Mouse (Mus musculus): ENCODE results near the gene Figla.

Gene Figla

DNA sequence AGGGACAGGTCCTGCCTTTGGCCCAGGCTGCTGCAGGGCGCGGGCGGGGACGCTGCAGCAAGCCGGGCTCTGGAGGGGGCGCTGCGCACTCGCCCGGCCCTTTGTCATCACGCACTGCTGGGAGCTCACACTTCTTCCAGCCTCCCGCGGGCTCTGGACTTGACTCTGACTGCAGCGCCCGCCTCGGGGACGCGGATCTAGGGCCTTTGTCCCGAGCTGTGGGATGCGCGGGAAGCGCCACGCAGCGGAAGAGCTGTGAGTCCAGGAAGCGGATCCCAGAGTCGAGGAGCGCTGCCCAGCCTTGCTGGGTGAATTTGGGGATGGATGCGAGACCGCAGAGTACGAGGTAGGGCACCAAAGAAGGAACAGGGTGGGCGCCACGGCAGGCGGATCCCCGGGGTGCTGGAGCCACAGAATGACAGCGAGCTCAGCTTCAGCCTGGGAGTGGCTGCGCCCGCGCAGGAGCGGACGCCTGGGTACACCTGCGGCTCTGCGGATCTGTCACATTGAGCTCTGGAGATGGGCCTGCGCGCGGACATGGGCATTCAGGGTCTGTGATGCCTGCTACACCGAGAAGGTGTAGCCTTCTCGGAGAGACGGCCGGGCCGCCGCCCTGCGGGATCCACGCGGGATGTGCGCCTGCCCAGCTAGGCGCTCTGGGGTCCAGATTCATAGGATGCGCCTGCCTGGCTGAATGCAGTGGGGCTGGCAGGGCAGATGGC lies 12.8 kb downstream of the Figla start, which contains the start of gene Add2:
Gene Add2 (plus strand): TSS at position 81 of the 722 bp plus-strand sequence.
- no peak for DNase-seq (ENCODE audit: low read depth, low spot score)

DNA sequence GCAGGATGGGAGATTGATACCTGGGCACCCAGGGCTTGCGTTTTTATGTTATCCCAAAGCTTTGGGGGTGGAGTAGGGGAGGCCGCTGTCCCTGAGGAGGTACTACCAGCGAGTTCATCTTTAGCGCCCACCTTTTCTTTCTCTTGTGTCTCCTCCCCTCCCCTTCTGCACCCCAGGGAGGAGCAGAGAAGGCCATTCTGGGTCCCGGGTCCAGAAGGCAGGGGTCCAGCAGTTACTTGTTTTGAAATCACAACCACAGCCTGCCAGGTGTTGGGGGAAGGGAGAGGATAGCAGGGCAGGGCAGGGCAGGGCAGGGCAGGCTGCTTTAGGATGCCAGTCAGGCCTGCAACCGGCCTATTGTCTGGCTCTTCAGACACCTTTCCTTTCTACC lies 13.3 kb downstream of the Figla start:
- no peak for DNase-seq (ENCODE audit: low read depth, low spot score)

DNA sequence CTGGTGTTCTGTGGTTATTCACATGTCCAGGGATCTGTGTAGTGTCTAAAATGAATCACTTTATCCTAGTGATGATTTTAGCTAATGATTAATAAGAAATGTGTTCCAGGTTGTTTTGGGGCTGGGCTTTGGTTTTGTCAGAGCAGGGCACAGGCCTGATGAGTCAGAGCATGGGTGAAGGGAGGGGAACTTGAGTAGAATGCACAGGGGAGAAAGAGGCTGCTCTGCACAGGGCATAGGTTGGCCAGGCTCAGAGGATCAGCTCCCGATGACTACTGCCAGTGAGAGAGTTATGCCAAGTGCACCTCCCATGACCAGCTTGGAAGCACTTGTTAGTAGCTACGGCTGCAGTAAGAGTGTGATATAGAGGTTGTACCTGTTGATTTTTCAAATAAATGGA lies 15.6 kb downstream of the Figla start:
- no peak for DNase-seq (ENCODE audit: low read depth, low spot score)

DNA sequence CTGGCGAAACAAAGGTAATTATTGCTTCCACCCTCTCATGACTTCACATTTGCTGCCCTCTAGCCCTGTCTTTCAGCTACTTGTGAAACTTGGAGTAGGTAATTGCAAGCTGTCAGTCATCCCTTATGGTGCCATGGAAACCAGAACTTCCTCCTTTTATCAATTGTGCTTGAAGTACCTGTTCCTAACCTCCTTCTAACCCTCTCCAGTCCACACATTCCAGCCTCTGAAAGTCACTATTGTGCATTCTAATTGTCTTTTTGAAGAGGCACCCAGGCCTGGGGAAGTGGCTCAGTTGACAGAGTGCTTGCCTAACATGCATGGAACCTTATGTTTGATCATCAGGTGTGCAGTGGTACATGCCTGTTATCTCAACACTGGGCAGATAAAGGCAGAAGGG lies 17.7 kb downstream of the Figla start:
- DNase-seq (ENCODE audit: low read depth, low spot score) = no peak

DNA sequence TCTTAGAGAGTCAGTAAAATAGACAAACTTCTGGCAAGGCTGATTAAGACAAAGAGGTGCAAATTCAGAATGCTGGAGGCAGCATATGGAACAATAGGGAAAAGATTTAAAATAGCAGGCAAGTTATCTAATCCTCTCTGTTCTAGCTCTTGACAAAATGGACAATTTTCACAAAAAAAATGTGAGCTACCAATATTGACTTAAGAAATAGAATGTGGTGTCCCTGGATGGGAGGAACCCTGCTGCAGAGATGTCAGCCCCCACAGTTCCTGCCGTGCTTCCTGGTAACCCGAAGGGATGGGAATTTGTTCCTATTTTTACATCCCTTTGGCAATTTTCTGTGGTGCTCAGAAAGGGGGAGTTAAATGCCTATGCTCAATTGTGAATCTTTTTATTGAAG lies 22.9 kb downstream of the Figla start:
- no peak for DNase-seq (ENCODE audit: low read depth, low spot score)

DNA sequence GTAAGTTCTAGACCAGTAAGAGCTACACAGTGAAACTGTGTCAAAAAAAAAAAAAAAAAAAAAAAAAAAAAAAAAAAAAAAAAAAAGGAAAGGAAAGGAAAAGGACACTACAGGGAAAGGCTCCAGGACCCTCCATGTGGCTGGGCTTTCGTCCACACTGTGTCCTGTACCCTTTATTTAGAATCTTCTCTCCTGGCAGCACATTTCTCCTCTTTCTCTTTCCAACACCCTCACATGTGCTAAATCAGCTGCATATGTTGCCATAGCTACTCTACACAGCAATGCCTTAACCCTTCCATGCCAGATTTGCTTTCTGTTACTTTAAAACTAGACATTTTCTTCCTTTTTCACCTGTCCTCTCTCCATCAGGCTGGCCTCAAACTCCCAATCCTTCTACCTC lies 24.2 kb downstream of the Figla start:
- no peak for DNase-seq (ENCODE audit: low read depth, low spot score)

DNA sequence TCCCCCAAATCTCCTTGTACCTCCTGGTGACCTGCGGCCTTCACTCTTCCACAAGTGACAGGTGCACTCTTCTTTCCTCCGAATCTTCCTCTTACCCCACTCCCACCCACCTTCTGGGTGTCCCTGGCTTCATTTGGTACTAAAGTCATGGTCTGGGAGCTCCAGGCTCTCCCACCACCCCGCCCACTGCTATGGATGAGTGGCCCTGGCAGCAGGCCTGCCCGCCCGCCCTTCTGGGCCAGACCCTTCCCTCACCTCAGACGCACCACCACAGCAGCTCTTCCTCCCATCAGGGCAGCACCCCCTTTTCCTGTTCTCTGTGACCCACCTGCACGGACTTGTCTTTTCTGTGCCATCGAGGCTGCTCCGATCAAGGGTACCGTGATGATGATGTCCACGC lies 31.5 kb downstream of the Figla start:
- DNase-seq (ENCODE audit: low read depth, low spot score) = no peak

DNA sequence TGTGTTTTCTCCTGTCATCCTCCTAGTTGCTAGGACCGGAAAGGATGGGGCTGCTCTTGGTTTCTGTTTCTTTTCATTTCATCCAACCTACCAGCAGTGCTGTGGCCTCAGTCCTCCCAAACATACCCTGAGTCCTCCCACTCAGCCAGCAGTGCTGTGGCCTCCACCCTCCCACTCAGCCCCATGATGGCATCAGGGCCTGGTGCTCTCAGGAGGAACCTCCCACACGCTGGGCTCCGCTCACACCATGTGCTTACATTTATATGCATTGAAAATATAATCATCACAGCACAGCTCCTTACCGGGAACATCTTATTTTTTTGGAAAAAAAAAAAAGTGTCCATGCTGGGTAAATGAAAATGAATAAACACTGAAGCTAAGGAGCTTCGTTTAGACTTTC lies 32.5 kb downstream of the Figla start:
- DNase-seq (ENCODE audit: low read depth, low spot score) = no peak

DNA sequence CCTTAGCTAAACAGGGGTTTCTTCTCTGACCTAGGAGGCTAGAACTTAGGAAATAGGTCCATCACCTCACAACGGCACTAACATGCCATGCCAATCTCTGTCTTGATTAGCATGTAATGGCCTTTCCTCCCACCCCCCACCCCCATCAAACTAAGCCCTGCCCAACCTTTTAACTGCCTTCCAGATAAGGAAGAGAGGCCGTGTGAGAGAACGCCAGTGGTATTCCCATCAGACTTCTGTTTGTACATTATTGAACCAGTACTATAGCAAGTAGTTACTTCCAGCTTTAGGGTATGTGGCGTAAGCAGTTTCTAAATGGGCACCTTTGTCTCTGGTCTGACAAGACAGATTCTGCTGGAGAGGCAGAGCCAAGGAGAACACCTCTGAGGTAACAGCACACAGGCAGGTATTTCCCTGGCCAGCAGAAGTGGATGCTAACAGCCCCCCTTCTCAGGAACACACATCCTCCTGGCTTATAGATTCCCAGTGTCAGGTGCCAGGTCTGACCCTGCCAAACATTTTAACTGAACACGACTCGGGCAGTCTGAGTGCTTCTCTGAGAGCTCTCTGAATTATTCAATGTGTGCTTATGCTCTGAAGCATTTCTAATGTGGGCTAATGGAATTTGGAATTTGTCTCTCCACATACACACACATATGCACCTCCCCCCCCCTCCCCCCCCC lies 34.8 kb downstream of the Figla start:
- no peak for DNase-seq (ENCODE audit: low read depth, low spot score)

DNA sequence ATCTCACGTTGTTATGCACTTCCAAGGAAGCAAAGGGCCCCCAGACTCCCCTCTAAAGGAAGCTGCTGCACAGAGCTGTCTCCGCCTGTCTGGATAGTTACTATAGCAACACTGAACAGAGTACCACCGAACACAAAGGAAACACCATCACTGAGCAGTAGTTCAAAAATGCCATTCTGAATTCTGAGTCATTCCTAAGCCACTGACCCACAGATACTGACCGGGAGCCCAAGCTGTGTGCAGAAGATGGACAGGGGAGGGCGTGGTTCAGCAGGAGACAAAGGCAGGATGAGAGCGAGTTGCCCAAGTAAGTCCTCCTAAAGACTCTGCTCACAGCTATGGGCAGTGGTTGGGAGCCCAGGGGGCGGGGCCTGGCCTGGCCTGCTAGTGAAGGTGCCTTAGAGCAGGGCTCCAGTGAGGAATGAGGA lies 36.1 kb downstream of the Figla start:
- no peak for DNase-seq (ENCODE audit: low read depth, low spot score)

DNA sequence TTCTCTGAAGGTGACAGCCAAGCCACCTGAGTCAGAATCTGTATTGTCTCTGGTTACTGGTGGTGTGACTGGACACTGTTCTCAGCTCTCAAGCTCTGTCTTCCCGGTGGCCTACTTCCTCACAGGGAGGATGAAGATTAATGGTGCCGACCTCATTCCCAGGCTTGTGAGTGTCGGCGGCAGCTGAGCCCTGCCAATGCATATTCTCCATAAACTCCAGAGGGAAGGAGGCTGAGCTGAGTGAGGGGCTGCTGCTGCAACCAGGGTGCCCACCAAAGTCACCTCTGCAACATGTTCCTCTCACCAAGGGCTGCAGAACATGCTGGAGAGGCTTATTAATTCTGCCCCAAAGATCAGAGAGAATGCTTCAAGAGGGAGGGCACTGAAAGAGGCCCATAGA lies 36.6 kb downstream of the Figla start:
- no peak for DNase-seq (ENCODE audit: low read depth, low spot score)

DNA sequence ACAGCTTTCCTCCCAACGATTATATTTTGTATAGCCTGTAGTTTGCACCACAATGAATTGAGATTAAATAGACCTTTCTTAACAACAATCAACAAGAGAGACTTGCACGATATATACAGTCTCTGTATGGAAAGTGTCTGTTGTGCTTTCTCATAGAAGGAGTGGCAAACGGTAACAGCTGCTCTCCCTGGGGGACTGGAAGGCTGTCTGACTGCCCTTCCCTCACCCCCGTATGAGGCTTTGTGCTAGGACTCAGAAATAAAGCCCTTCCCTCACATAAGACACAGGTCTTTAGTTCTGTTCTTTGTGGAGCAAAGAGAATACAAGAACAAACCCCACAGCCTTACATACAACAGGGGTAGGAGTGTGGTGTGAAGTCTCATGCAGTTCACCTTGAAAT lies 37.1 kb downstream of the Figla start:
- DNase-seq (ENCODE audit: low read depth, low spot score) = no peak

DNA sequence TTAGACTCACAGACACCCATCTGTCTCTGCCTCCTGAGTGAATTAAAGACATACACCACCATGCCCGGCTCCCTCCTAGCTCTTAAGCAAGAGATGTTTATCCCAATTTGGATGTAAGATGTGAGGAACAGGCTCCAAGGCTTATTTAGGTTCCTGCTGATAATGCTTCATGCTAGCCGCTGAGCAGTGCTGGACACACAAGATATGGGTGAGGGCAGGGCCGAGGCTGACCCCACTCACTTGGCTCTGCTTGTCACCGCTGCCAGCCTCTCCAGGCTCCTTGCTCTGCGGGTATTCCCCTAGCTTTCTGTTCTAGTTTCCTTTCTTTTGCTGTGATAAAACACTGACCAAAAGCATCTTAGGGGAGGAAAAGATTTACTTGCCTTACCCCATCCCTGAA lies 37.6 kb downstream of the Figla start:
- DNase-seq (ENCODE audit: low read depth, low spot score) = no peak

DNA sequence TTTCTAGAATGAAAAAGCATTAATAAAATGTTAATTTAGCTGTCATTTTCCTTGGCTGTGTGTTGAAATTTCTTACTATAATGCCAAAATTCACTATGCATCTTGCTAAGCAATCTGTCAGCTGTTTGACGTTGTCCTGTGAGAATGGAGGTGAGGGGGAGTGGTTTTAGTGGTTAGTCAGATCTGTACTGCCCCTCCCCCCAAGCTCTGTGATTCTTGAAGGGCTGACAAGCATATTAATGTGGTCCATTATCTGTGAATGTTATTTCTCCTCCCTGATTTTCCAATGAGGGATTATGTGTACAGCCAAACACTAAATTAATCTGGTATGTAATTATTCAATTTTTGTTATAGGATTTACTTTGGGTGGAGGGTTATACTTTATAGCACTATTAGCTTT lies 42.5 kb downstream of the Figla start:
- DNase-seq (ENCODE audit: low read depth, low spot score) = no peak

DNA sequence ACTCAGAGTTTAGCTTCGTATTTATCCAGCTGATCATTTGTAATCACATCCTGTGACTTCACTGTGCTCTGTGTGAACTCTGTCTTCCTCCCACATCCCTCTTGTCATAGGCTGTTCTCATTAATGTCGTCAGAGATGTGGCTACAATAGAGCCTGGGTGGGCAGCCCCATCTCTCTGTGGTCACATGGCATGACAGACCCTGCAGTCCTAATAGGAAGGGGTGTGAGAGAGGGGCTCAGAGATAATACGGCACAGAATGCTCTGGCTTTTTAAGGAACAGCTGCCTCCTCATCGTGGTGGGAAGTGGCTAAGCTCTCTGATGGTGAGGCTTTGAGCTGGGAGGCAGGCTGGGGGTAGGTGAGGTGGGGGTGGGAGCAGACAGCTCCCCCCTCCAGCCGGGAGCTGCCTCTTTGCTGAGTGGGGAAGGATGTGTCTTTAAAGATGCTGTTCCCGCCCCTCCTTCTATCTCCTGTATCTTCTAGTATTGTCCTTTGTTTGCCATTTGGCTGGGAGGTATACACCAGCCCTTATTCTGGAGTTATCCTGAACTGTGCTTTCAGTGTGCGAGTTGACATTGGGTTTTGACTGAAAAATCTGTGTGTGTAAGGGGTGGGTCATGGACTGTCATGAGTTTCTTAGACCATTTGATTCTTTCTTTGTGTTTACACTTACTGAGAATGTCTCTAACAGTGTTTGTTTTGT lies 43.3 kb downstream of the Figla start:
- no peak for DNase-seq (ENCODE audit: low read depth, low spot score)

DNA sequence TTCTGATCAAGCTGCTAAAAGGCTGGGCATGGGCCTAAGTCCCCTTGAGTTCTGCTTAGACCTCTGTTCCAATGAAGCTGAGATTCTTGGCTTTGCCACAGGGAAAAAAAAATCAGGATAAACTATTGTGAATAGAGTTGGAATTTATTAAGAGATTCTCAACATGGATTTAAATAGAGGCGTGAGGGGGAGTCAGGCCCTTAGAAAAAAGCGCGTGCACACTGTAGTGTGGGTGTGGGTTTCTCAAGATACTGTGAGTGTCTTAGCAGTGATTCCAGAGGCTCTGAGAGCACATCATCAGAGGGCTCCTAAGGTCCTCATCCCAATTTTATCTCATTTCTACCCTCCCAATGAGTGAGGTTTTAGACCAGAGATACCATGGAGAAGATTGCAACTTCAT lies 44.2 kb downstream of the Figla start:
- DNase-seq (ENCODE audit: low read depth, low spot score) = no peak

DNA sequence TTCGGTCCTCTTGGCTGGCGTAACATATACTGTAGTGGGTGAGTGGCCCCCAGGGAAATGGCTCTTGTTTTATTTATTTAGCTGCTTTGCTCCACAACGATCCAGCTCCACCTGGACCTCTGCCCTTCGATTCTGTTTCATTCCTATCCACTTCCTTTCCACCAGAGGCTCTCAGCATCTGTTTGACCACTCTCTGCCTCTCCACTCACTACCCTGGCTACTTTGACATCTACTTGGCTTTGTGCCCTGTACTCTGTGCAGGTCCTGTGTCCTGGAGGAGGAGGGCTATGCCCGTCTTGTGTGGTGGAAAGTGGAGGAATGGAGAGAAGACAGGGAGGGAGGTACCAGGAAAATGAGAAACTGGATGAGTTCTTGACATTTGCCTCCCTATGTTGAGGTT lies 46.3 kb downstream of the Figla start:
- DNase-seq (ENCODE audit: low read depth, low spot score) = no peak

DNA sequence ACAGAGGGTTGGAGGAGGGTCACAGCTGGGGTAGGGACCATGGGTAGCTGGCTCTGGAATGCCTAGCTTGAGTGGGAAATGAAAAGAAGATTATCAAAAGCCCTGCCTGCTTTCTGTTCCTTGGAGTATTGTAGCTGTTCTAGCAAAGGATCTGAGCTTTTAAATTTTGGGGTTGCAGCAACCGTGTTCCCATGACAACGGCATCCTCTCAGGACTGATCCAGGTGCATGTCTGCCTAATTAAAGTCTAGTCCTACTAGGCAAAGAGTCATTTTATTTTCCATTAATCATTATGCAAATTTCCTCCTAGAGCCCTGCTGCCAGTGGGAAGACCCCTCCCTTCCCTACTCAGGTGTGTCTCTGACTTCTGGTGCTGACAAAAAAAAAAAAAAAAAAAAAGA lies 46.7 kb downstream of the Figla start:
- no peak for DNase-seq (ENCODE audit: low read depth, low spot score)

DNA sequence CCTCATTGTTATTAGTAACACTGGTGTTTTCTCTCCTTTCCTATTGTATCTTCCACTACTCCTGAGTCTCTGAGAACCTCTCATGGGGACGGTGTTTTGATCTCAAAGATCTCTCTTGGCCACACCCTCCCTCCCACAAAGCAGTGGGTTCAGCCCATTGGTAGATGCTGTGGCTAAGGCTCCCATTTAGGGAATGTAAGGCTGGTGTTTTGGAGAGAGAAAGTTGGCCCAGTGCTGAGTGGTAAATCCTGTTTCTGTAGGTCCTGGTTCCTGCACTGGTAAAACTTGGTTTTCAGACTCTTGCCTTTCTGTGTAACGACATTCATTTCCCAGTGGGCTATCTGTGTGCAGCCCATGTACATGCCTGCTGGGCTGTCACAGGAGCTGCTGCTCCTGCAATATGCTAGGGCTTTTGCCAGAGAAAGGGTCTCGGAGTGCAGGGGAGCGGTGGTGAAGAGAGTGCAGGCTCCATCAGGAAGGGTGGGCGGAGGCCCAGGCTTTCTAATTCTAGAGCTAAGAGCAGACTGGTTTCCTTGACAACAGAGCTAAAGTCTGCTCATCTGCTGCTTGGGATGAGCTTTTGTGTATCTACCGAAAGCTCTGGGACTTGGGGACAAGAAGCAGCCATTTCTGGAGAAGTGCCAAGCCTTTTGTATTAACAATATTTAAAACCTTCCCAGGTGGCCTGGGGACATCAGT lies 48.5 kb downstream of the Figla start:
- DNase-seq (ENCODE audit: low read depth, low spot score) = no peak

DNA sequence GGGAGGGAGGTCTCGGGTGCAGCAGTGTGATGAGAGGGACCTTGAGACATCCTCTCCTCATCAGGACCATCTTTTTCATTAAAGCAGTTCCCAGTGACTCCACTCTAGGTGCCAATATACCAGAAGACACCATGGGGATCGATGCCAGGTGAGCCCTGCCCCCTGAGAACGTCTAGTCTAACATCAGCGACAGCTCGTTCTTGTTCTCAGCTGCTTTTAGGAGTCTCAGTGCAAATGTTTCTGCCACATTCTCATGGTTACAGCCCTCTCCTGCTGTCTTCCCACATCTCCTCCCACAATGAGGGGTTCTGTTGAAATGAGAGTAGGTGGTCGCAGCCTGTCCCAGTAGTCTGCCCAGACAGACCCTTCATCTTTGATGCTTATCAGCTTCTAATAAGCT lies 50.8 kb downstream of the Figla start:
- DNase-seq (ENCODE audit: low read depth, low spot score) = no peak

DNA sequence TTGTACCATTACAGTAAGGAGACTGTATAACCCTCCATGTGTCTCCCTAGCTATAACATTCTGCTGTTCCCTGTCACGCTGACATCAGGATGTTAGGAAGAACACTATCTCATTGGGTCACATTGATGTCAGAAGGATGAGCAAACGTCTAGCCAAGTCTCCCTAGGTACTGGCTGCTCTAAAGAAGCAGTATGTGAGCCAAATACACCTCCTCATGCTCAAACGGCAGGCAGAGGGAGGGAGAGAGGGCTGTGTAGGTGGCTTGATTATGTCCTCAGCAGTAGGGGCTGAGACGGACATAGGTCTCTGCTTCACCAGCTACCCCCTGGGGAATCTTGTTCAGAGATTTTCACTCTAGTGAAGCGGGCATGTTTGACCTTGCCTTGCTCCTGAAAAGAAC lies 51.2 kb downstream of the Figla start:
- DNase-seq (ENCODE audit: low read depth, low spot score) = no peak

DNA sequence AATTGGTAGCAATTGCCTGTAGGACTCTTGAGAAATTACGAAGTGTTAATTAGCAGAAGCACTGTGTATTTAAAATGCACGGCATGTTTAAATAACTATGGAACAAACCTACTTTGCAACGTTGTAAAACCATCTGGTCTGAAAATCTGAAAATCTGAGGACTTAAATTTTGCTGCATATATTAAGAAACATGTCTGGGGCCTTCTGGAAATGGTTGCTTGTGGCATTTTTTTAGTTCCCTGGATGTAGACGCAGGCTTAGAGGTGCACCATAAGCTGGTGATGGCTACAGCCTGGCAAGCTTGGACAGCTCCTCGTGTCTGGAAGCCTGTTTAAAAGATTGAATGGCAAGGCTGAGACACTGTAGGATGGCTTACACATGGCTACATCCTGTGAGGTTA lies 53.0 kb downstream of the Figla start:
- no peak for DNase-seq (ENCODE audit: low read depth, low spot score)

Measured in retina, adult 2 months (tissue).